Mouse (Mus musculus): ENCODE results near the gene 2700081O15Rik.
"Not testable (repeated sequence)": the region's sequence is repeated elsewhere in the genome, so short reads cannot be mapped to it uniquely, and the experiment has no call there.

The 2700081O15Rik gene

DNA sequence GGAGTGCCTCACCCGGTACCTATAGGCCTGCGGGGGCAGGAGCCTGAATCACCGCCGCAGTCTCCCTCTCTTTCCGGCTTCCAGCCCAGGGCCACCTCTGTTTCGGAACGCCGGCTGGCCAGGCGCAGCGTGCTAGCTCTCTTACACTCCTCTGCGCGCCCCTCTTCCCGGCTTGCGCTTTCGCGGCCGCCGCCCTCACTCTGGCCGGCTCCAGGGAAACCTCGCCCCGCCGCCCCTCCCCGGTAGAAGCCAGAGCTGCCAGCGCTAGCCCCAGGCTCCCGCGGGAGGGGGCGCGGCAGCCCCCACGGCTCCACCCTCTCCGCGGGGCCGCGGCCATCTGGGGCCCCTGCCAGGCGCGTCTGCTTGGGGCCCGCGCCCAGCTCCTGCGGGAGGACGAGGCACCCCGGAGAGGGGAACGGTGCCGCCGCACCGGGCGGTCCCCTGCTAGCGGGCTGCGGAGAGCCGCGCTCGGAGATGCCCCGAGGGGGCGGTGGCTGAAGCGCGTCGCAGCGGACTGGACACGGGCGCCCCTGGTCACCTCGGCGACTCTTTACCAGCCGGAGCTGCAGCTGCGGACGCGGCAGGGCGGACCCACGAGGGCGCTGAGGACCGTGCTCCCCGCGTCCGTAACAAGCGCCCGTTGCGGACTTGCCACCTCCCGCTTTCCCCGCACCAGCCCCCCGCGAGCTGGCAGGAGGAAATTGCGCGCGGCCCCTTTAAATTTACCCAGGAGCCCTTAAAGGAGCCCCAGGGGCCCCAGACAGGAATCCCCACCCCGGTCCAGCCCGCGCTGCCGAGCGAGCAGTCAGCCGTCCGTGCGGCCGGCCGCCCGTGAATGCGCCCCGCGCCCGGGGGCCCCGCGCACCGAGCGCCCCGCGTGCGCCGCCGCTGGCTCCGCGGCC is at the start of gene 2700081O15Rik:
TSS of gene 2700081O15Rik (plus strand) at position 792 of the 902 bp plus-strand sequence.
- peak; percentile 68 to 75 for DNase-seq (ENCODE audit: low spot score in 2 of 2)

DNA sequence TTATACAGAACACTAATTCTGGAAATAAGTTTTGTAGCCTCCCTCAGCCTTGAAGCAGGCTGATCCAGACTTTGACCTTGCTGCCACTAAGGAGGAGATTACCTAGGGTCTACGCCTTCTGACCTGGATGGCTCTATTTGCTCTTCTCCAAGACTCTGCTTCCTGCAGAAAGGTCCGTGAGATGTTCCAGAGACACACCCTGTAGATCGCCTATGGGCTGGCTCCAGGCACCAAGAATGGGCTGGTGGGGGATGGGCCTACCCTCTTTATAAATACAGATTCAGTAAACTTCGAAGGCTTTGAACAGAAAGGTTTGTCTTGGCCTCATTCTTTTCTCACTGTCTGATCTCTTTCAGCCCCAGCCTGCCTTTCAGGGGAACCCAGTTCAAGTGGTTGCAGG is 48.0 kb upstream of the 2700081O15Rik start:
- DNase-seq (ENCODE audit: low spot score in 2 of 2): not testable (repeated sequence)

DNA sequence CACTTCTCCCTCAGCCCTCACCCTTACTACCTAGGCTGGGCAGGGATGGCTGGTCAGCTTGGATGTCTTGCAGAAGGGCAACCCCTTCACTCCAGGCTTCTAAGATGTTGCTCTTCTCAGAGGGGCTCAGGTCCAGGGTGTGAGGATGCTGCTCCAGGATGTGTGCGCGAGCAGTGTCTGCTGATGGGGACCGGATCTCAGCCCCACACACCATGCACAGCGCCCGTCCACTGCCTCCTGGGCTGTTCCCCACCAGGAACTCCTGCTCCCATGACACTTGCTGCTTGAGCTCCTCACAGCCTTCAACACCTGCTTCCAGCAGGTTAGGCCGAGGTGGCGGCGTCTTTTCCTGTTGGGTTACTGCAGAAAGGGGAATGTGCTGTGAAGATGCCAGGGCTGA is 42.9 kb upstream of the 2700081O15Rik start:
- no peak for DNase-seq (ENCODE audit: low spot score in 2 of 2)

DNA sequence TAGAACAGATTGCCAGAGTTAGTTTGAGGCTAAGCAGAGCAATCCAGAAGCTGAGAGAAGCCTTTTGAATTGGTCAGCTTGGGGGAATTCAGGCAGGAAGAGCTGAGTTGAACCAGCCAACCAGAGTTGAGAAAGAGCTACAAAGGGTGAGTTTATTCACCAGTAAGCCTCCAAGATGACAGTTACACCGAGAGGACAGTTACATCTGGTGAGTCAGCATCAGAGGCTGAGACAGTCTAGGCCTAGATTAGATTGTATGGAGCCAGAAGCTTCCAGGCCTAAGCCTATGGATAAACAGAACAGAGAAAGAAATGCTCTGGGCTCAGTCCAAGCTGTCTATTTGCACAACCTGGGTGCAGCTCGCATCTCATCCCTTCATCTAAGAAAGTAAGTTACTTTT is 39.8 kb upstream of the 2700081O15Rik start:
- DNase-seq (ENCODE audit: low spot score in 2 of 2): no peak

DNA sequence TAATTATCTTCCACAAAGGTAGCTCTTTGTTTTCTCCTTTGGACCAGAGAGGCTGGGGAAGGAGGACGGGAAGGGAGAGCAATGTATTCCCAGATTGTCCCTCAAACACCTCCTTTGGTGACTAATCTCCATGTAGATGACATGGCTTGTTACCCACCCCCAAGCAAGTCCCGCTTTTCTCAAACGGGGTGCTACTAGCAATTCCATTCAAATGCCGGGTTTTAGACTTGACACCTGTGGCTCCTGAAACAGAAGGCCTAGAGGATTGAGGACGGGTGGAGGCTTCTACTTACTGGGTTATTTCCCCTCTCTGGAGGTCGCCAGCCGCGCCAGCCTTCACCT is 35.5 kb upstream of the 2700081O15Rik start:
- no peak for DNase-seq (ENCODE audit: low spot score in 2 of 2)

DNA sequence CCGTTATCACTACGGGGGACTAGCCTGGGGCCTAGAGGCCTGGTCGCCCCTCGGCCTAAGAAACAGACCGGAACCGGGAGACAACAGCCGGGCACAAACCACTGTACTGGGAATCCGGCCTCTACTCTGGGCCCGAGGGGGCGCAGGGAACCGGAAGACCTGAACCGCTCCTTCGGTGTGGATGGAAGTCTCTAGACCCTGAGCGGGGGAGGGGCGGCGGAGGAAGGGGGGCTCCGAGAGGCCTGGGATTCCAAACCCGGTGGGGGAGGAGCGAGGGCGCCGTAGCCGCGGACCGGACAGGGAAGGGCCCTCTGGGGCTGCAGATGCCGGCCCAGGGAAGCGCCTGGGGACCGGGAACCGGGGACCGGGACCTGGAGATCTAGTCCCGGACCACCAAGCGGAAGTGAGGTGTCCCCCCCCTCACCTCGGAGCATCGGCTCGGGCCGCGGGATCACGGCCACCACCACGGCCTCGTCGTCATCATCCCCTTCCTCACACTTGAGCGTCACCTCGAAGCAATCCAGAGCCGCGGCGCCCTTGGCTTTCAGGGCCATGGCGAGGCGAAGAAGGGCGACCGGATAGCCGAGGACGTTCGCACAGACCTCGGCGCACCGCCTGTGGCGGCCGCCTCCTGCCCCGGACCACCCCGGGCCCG is 35.0 kb upstream of the 2700081O15Rik start:
- peak; percentile 33 to 40 for DNase-seq (ENCODE audit: low spot score in 2 of 2)

DNA sequence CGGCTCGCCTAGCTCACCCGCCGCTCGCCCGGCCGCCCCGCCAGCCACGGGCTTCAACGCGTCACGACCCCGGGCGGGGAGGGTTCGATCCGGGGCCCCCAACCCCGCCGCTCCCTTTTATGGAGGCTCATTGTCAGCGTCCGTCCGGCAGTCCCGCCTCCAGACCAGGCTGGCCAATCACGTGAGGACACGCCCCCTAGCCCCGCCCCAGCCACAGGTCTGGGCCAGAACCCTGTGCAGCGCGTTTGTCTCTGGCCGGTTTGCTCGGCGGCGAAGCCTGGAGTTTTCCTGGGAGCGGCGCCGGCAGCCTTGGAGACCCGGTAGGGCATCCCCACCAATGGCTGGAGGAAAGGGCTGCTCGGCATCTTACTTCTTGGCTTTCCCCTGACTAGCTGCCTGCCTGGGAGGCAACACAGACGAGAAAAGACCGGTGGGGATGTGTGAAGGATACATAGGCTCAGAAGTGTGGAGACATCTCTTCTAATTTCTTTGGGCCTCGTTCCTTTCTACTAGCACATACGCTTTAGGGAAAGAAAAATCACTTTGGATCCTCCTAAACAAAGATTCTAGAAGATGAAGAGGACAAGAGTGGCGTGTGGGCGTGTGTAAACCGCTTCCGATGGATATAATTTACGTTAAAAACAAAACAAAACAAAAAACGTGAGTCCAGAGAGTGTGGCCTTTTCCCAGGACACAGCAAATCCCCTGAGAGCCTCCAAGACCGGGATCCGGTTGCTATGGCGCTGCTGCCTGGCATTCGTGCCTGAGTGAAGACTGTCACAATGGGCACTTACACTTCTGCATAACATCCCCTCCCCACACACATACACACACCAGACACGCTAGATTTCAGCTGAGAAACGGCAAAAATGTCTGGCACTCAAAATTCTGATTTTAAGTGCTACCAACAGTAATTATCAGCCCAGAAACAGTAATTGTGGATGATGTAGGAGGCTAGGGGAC is 34.2 kb upstream of the 2700081O15Rik start, which contains the start of gene Spindoc:
TSS of gene Spindoc (minus strand) at position 92 of the 963 bp plus-strand sequence.
- DNase-seq (ENCODE audit: low spot score in 2 of 2): peak; percentile 98 to 99

DNA sequence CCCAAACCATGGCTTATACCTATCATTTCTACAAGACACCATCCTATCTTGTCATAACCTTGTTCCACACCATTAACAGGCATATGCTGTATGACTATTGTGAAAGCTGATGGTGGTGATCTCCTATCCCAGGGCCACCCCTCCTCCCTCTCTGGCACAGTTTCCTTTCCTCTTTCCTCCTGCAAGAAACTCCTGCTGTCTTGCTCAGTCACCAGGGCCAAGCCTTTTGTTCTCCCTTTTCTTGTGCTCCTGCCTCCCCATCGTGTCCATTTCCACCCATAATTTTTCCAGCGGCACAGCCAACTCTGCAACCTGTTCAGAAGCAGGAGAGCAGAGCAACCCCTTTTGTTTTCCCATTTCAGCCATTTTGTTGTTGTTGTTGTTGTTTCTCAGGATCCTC is 31.4 kb upstream of the 2700081O15Rik start:
- no peak for DNase-seq (ENCODE audit: low spot score in 2 of 2)

DNA sequence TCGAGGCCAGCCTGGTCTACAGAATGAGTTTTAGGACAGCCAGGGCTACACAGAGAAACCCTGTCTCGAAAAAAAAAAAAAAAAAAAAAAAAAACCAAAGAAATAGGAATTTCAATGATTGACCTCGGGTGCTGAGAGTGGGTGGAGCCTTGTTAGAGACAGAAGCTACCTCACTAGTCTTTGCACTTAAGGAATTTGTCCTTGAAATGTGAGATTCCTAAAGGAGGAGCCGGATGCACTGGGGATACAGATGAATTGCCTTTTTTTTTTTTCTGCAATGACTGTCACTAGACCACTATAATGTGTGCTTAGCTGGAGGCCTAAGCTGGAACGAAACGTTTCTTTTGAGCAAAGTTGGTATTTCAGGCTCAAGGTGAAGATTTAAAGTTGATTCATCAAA is 28.9 kb upstream of the 2700081O15Rik start:
- no peak for DNase-seq (ENCODE audit: low spot score in 2 of 2)

DNA sequence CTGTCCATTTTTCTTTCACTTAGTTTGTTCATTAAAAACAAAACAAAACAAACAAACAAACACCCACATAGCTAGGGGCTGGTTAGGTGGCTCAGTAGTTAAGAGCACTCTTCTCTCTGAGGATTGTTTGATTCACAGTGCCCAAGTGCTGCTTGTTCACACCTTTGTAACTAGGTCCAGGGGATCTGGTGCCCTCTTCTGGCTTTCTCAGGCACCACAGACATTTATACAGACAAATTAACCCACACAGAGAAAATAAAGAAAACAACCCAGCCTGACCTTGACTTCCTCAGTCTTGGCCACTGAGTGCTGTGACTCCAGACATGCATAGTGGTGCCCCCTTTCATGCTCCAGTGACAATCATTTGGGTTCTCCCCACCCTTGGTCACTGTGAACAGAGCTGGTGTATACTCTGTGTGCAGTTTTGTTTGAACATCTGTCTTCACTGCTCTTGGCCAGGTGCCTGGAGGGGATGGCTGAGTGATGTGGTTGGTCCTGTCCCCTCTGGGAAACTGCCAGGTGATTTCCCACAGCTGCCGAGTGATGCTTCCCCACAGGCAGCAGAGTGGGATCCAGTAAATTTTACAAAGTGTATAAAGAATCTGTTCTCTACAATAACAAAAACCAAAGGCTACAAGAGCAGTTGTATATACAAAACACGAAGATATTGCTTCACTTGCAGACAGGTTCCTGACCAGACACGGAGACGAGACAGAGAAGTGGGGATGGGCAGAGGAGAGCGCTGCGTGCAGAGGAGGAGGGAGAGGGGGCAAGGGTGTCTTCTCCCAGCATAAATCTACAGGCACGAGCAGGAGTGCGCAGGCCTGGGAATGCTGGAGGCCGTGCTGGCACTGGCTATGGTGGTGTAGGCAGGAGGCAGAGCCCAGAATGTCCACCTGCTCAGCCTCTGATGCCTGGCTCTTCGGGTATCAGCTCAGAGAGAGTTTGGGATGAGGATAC is 20.3 kb upstream of the 2700081O15Rik start:
- DNase-seq (ENCODE audit: low spot score in 2 of 2): not testable (repeated sequence)

DNA sequence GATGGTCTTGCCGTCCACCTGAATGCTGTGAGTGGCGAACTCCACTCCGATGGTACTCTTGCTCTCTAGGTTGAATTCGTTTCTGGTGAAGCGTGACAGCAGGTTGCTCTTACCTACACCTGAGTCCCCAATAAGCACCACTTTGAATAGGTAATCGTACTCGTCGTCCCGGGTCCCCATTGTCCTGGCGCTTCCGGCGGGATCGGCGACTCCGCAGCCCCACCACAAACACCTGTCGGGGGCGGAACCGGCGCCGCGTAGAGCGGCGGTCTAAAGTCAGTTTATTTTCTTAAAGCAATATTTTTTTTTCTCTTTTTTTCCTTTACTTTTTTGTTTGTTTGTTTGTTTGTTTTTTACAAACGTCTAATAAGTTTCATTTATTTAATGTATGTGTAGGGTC is 18.5 kb upstream of the 2700081O15Rik start:
- DNase-seq (ENCODE audit: low spot score in 2 of 2): not testable (repeated sequence)

DNA sequence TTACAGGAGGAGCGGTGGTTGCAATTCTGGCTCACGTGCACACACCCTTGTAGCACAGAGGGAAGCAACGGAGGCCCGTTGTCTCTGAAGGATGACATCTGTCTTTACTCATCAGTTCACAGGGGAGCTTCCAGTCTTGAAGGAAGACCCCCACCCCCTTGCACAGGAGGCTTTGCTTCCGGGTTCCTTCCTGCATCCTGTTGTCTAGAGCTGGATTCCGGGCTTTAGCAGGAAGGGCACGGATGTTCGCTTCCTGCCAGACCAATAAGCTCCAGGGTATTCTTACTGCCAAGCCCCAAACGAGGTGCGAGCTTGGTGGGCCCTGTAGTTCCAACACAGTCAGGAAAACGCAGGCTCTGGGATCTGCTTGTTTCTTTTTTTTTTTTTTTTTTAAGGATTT is 16.8 kb upstream of the 2700081O15Rik start:
- no peak for DNase-seq (ENCODE audit: low spot score in 2 of 2)

DNA sequence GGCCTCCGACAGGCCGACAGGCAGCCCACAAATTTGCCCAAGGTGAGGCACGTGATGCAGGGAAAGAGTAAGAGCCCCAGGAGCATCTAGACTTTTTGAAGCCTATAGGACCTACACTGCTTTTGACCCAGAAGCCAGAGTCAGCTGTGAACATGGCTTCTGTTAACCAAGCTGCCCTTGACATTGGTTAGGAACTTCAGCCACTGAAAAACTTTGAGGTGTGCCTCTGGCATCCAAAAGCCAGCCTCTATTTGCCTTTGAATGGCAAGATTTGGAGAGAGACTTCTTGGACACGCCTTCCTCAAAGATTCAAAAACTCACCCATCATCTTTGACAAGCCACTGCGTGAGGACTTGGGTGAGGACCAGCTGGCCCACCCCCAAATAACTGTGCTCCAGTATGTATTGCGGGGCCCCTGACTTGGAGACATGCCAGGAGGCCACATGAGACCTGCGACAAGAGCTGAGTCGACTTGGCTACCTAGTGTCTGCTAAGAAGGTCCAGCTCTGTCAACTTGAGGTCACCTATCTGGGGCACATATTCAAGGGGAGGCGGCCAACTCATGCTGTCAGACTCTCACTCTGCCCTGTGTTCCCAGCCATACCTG is 12.7 kb upstream of the 2700081O15Rik start:
- DNase-seq (ENCODE audit: low spot score in 2 of 2): no peak

DNA sequence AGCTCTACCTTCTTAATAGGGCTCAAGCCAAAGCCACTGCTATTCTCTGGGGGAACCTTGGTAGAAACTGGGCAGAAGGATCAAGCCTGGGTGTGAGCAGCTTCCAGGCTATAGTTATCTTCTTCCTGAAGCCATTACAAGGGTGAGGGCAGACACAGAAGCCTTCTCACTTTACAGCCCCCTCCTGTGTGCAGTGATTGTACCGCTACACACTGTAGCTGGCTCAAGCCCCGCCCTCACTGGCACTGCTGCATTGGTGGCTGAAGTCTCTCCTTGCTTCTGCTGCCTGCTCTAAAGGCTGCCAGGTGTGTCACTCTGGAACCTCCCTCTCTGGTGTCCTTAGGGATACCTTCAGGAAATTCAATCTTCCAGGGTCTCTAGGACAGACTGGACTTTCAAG is 5.1 kb upstream of the 2700081O15Rik start:
- no peak for DNase-seq (ENCODE audit: low spot score in 2 of 2)

DNA sequence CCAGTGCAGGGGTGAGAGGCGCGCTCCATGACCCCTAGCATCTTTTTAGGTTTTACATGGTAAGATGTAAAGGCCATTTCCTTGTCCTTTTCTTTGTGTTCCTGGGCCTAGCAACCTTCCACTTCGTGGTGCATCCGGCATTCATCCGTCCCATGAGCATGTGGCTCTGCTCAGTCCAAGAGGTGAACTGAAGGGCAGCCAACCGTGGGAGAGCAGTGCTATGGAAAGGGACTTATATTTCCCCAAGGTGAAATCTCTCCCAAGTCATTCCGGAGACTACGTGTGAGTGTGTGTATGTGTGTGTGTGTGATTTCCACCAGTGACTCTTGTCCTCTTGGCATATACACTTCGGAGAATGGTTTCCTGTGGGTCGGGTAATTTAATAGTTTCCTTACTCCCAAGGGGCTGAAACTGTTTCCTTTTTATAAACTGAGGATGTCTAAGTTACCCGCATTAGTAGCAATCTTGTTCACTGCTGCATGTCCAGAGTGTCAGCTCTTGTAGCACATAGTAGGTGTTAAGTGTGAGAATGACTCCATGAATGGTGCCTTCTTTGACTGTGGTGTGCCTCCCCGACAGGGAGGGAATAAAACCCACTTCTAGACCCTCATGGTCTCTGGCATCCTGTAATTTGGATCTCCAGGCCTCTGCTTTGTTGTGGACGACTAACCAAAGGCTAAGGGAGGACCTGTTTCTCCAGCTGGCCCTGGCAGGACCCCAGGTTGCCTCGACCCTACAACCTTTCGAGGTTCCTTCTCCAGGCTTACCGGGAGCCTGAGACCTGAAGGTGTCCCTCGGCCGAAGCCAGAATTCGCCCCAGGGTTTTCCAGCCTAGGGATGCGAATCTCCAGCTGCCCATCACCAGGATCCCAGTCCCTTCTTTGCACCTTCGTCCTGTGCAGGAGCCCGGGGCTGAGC is 1.2 kb upstream of the 2700081O15Rik start:
- DNase-seq (ENCODE audit: low spot score in 2 of 2): no peak

DNA sequence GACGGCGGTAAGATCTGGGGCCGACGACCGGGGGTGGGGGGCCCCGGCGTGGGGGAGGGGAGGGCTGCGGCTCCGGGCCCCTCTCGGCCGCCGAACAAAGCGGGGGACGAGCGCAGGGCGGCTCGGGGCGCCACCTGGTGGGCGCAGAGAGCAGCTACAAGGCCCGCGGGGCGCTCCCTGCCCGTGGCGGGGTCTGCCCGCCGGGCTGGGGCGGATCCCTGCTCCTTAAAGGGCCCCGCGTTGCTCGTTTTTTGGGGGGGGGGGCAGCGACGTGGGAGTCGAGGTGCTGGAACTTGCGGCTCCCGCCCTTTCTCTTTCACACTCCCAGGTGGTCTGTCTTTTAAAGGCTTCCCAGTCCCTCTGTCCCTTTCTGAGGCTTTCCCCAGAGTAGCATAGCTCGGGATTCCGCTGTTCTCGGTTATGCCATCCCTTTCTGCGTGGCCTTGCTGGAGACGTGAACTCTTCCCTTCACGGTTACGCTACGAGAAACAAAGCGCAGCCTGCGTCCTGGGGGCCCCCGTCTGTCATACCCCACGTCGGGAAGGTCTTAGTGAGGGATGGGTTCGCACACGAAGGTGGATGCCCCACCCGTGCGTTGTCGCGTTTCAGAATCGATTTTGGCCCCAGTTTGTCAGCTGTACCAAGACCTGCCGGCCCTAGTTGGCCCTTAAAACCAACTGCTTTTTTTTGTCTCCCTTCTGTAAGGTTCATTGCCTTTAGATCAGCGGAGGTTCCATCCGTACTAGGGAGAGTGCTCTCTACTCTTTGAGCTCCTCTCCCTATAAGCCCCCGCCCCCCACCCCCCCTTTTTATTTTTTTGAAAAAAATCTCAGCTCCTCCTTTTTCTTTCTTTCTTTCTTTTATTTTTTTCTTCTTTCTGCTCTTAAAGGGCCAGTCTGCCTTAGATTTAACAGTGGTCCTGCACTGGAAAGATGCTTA is 755 bp downstream of the 2700081O15Rik start:
- peak; percentile 74 to 82 for DNase-seq (ENCODE audit: low spot score in 2 of 2)

DNA sequence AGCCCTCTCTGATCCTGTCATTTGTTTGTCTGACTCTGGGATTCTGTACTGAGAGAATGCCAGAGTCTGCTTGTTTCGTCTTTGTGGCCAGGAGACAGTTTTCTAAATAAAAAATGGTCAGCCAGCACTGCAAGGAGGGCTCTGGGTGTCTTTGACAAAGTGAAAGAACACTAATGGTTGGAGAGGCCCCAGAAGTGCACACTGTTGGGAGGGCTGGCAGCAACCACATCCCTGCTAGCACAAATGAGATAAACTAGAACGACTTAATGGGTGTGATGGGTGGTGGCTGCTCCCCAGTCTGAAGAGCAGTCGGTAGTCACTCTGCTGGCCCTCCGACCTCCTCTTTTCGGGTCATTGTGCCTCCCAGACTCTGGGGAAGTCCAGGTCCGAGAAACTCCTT is 1.7 kb downstream of the 2700081O15Rik start:
- DNase-seq (ENCODE audit: low spot score in 2 of 2): no peak

DNA sequence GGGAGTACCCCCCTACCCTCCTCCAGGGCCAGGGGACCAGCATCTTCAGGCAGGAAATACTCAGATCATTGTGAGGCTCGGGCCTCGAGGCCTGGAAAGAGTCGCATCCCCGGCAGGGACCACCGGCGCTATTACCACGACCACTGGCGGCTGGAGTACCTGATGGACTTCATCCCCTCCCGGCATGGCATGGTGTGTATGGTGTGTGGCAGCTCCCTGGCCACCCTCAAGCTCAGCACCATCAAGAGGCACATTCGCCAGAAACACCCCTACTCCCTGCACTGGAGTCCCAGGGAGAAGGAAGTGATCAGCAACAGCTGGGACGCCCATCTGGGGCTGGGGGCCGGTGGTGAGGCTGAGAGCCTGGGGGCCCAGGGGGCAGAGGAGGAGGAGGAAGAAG is 2.7 kb downstream of the 2700081O15Rik start:
- no peak for DNase-seq (ENCODE audit: low spot score in 2 of 2)

Data from frontal cortex, postnatal 36 days (tissue).